Comparison of ENCODE assay signal across 14 mouse cellular contexts in the genomic region with DNA sequence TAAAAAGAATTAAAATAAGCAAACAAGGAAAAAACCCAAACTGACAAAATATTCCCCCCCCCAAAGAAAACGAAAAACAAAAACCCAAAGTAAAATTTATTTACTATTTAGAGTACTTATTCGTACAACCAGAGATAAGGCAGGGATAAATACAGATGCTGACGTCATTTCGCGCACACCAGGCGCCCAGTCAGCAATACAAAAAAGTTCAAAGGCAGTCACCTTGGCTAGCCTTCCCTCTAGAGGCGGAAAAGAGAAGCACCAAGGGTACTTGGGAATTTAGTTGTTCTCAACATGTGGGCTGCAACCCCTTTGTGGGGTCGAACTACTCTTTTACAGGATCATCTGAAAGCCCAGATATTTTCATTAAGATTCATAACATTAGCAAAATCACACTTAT. TPM values are rescaled to one million over a fixed set of nuclear protein-coding genes. Genes with fewer than 3 reads are reported as not detected.
DNase-seq lines count a peak whose midpoint lies in the region; ATAC-seq and TF ChIP-seq lines count a peak whose summit lies in the region.
"Had no signal": no experiment of that assay in that cellular context is flagged by ENCODE, and none has a peak within 500 bp of the region (broad histone marks: within the 10 kb centered on the region; RNA-seq: fewer than 3 reads in every experiment).

No protein-coding gene starts in this region.

- no peaks in the 10 kb centered on the region for H3K27me3 ChIP-seq in heart, postnatal 0 days (ENCODE audit: control insufficient read depth, insufficient read depth, low read length)
- no peaks in the 10 kb centered on the region; the same call in 1 of the 2 replicates for H3K27me3 ChIP-seq in liver, embryonic 11.5 days (replicated peaks; ENCODE audit: control insufficient read depth, insufficient read depth, low read length)

- no peak overlapping the region for H3K4me2 ChIP-seq in heart, postnatal 0 days (ENCODE audit: low read depth, low read length)
- no peak overlapping the region; the same call in 1 of the 2 replicates for H3K4me2 ChIP-seq in liver, embryonic 11.5 days

- TF ChIP-seq EP300 in heart, postnatal 0 days (IDR thresholded peaks at IDR 0.05; ENCODE audit: low read depth), result no peak

- H3K9ac ChIP-seq in heart, postnatal 0 days (replicated peaks; ENCODE audit: low read depth, low read length), result no peak overlapping the region
- no peak overlapping the region for H3K9ac ChIP-seq in liver, embryonic 11.5 days (ENCODE audit: low read depth, low read length)
- H3K9ac ChIP-seq: liver, embryonic 15.5 days had no signal

- peak; percentile 47 for TF ChIP-seq CTCF in heart, postnatal 0 days (IDR thresholded peaks at IDR 0.05; ENCODE audit: low read depth)

- WGBS in heart, postnatal 0 days, result 7% methylated on average over 8 of the region's 8 CpGs
- WGBS in liver, embryonic 11.5 days, result 8% methylated on average over 8 of the region's 8 CpGs

- peak; percentile 65; the same call in 1 of the 2 replicates for ATAC-seq in heart, postnatal 0 days (ENCODE audit: insufficient read depth, low read depth)
- peak; percentile 57 for ATAC-seq in activated CD4-positive, CD25-positive, alpha-beta regulatory T cell, adult 4 months
- ATAC-seq in liver, embryonic 11.5 days (replicated peaks; ENCODE audit: low FRiP score), result peak; percentile 55; the same call in 1 of the 2 replicates

- H3K36me3 ChIP-seq in heart, postnatal 0 days (replicated peaks; ENCODE audit: control insufficient read depth, insufficient read depth, low read length), result no peaks in the 10 kb centered on the region
- no peaks in the 10 kb centered on the region for H3K36me3 ChIP-seq in liver, embryonic 11.5 days (ENCODE audit: control insufficient read depth, insufficient read depth, low read length)
- H3K36me3 ChIP-seq: liver, embryonic 15.5 days had no signal

- peaks cover 4% of the 10 kb centered on the region; the same call in 1 of the 2 replicates for H3K9me3 ChIP-seq in heart, postnatal 0 days (replicated peaks; ENCODE audit: control insufficient read depth, low read length)
- no peaks in the 10 kb centered on the region for H3K9me3 ChIP-seq in liver, embryonic 11.5 days (ENCODE audit: control insufficient read depth, low read length)
- H3K9me3 ChIP-seq: liver, embryonic 15.5 days had no signal

- H3K27ac ChIP-seq in heart, postnatal 0 days (ENCODE audit: low read depth), result no peak overlapping the region
- no peak overlapping the region for H3K27ac ChIP-seq in liver, embryonic 11.5 days (ENCODE audit: low read depth, low read length)
- H3K27ac ChIP-seq: liver, embryonic 15.5 days had no signal

- no peaks in the 10 kb centered on the region for H3K4me1 ChIP-seq in heart, postnatal 0 days (ENCODE audit: control insufficient read depth, insufficient read depth)
- 0 out of 2 replicates have a peak, but pooled peaks cover 3% of the 10 kb centered on the region for H3K4me1 ChIP-seq in liver, embryonic 11.5 days (replicated peaks; ENCODE audit: control insufficient read depth, insufficient read depth, low read length)

- H3K4me3 ChIP-seq in heart, postnatal 0 days (ENCODE audit: low read depth, low read length), result no peak overlapping the region
- no peak overlapping the region for H3K4me3 ChIP-seq in liver, embryonic 11.5 days (ENCODE audit: low read depth, low read length)
- H3K4me3 ChIP-seq: liver, embryonic 15.5 days had no signal

- peak; percentile 57 for DNase-seq in heart, postnatal 0 days (ENCODE audit: low spot score)
- no peak for DNase-seq in heart, adult 8-10 months (ENCODE audit: low spot score)
- peak; percentile 72 for DNase-seq in CD4-positive helper T cell, adult 2 months (ENCODE audit: low read depth, low spot score)
- no peak for DNase-seq in liver, embryonic 11.5 days (ENCODE audit: low spot score)
- no peak for DNase-seq in layer of hippocampus, adult 9-10 months (ENCODE audit: low spot score)
- DNase-seq in frontal cortex, postnatal 10 days (ENCODE audit: low spot score in 2 of 2), result no peak
- no peak for DNase-seq in urinary bladder, adult 2 months (ENCODE audit: low spot score)
- DNase-seq: right cerebral cortex, adult 18-20 months had no signal

RNA-seq across cellular contexts. Expression of a gene that starts 7.1 kb away (rescaled TPM):
- total RNA-seq in heart, postnatal 0 days (2014; rRNA removed; ENCODE audit: low replicate concordance), result 5.5 and 15.5 TPM in 2 replicates
- 13.6 and 17.6 TPM in 2 replicates for polyA plus RNA-seq in heart, postnatal 0 days (2015; fragmentation: Nextera tagmentation; extraction: Ambion mirVana)
- 10 to 100 TPM; 14.6 to 18.2 (median 17.4) TPM for total RNA-seq in heart, adult 8-10 months (2022)
- polyA plus RNA-seq in activated CD4-positive, CD25-positive, alpha-beta regulatory T cell, adult 4 months (2017; shearing (Covaris generic)), result 10 to 100 TPM; 34.4 to 34.5 TPM
- 16.2 and 20.9 TPM in 2 replicates for polyA plus RNA-seq in liver, embryonic 11.5 days (2014; fragmentation: Nextera tagmentation; extraction: Ambion mirVana)
- polyA plus RNA-seq in urinary bladder, adult 2 months (2012; rRNA removed), result 48.1 and 48.3 TPM in 2 replicates

RNA-seq across cellular contexts. Expression of a gene that starts 11.5 kb away (rescaled TPM):
- total RNA-seq in heart, postnatal 0 days (2014; rRNA removed; ENCODE audit: low replicate concordance), result not detected in 2 replicates
- not detected in 2 replicates for polyA plus RNA-seq in heart, postnatal 0 days (2015; fragmentation: Nextera tagmentation; extraction: Ambion mirVana)
- not detected for total RNA-seq in heart, adult 8-10 months (2022)
- not detected for polyA plus RNA-seq in activated CD4-positive, CD25-positive, alpha-beta regulatory T cell, adult 4 months (2017; shearing (Covaris generic))
- 0.12 and 0.43 TPM in 2 replicates for polyA plus RNA-seq in liver, embryonic 11.5 days (2014; fragmentation: Nextera tagmentation; extraction: Ambion mirVana)
- not detected in 2 replicates for polyA plus RNA-seq in urinary bladder, adult 2 months (2012; rRNA removed)
- total RNA-seq: heart, postnatal 10 days; layer of hippocampus, adult 18-20 months; monocyte, adult 5-6 weeks had no signal
- polyA plus RNA-seq: cerebellum, adult 2 months; liver, embryonic 15.5 days had no signal

RNA-seq across cellular contexts. Expression of a gene that starts 31.9 kb away (rescaled TPM):
- 68.2 and 70.0 TPM in 2 replicates for total RNA-seq in heart, postnatal 0 days (2014; rRNA removed; ENCODE audit: low replicate concordance)
- 58.9 and 61.7 TPM in 2 replicates for polyA plus RNA-seq in heart, postnatal 0 days (2015; fragmentation: Nextera tagmentation; extraction: Ambion mirVana)
- 10 to 100 TPM; 30.1 to 64.0 (median 45.1) TPM for total RNA-seq in heart, adult 8-10 months (2022)
- 1 to 10 TPM; 1.1 to 1.2 TPM for polyA plus RNA-seq in activated CD4-positive, CD25-positive, alpha-beta regulatory T cell, adult 4 months (2017; shearing (Covaris generic))
- 60.5 and 69.2 TPM in 2 replicates for polyA plus RNA-seq in liver, embryonic 11.5 days (2014; fragmentation: Nextera tagmentation; extraction: Ambion mirVana)
- 79.1 and 96.1 TPM in 2 replicates for polyA plus RNA-seq in urinary bladder, adult 2 months (2012; rRNA removed)

Comparison
In these comparisons a context has a peak if more than half of its experiments do, and no peak if none do; other contexts are left out.
1. DNase-seq: peak in heart, postnatal 0 days (single experiment) and CD4-positive helper T cell, adult 2 months (single experiment); none in heart, adult 8-10 months (single experiment), liver, embryonic 11.5 days (single experiment), layer of hippocampus, adult 9-10 months (single experiment), frontal cortex, postnatal 10 days (0 of 2) and urinary bladder, adult 2 months (single experiment).
2. RNA of a gene that starts 31.9 kb away (polyA plus RNA-seq): 79.1 to 96.1 TPM in urinary bladder, adult 2 months, 60.5 to 69.2 TPM in liver, embryonic 11.5 days and 58.9 to 61.7 TPM in heart, postnatal 0 days; 1.1 to 1.2 TPM in activated CD4-positive, CD25-positive, alpha-beta regulatory T cell, adult 4 months; every median in the first group is over 10 times any median in the second.
3. Peak in every context shown above with its lines, with median percentiles within 50 percentile points of each other: ATAC-seq.